Mouse (Mus musculus) CD4-positive, CD25-positive, alpha-beta regulatory T cell, adult 9 weeks (primary cell): ENCODE results near the gene Psip1. TPM values are rescaled to one million over a fixed set of nuclear protein-coding genes. Genes with fewer than 3 reads are reported as not detected.

ENCODE experiments used
- polyA plus RNA-seq: library from polyadenylated mRNA; unstranded; fragments of 100-300 nt; shearing (Covaris generic); gene quantifications from one replicate; pipeline ENCODE4 v1.2.1, GENCODE M21; 2017

Psip1 gene
- 28.1 TPM for polyA plus RNA-seq

DNA sequence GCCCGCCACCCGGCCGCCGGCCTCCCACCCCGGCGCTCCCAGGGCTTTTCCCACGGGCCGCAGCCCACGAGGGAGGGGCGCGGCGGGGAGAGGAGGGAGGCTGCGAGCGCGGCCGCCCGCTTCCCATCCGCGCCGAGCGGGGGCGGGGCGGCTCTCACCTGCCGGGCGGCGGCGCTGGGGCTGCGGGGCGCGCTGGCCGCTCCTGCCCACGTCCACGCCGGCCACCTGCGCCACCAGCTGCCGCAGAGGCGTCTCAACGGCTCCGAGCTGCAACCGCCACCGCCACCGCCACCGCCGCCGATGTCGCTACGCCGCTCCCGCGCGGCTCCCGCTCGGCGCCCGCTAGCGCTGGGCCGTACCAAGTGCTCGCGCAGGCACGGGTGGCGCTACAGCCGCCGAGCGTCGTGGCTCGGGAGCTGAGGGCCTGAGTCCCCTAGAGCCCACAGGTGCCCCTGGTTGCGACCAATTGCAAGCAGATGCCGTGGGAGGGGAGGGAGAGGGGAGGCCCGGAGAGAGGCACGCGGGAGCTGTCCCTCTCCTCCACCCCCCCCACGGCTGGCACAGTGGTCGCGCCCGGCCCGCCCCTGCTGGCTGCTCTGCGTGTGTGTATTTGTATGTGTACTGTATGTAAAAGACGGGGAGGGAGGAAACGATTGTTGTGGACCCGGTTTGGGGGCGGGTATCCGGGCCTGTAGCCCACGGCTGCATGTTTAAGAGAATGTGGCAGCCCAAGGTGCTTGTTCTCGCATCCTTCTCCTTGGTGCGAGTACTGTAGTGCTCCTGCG, at the start of gene Psip1:
Gene Psip1 (minus strand): TSS at position 343 of the 785 bp plus-strand sequence.

GRCm38 (mm10) chr4:83524843-83525689, 38.8 kb upstream of the Psip1 start, which contains the start of gene Ccdc171:
Ccdc171 (plus strand) TSS chr4:83525545.

GRCm38 (mm10) chr4:83417160-83417819, 69.0 kb downstream of the Psip1 start, which contains the start of gene Snapc3:
Snapc3 (plus strand) TSS chr4:83417724.

Other genes with a start within 250 kb of the Psip1 start
- 125 TPM for gene Ttc39b, start 162.2 kb downstream of the Psip1 start, polyA plus RNA-seq
- 52.3 TPM for gene Snapc3, start 68.7 kb downstream of the Psip1 start, polyA plus RNA-seq
- 17.3 TPM for gene Ccdc171, start 39.1 kb upstream of the Psip1 start, polyA plus RNA-seq